Mouse (Mus musculus): ENCODE results near the gene Egf.
A peak's percentile ranks its signal among the peaks of the same experiment; 100 is the strongest.

Gene Egf

DNA sequence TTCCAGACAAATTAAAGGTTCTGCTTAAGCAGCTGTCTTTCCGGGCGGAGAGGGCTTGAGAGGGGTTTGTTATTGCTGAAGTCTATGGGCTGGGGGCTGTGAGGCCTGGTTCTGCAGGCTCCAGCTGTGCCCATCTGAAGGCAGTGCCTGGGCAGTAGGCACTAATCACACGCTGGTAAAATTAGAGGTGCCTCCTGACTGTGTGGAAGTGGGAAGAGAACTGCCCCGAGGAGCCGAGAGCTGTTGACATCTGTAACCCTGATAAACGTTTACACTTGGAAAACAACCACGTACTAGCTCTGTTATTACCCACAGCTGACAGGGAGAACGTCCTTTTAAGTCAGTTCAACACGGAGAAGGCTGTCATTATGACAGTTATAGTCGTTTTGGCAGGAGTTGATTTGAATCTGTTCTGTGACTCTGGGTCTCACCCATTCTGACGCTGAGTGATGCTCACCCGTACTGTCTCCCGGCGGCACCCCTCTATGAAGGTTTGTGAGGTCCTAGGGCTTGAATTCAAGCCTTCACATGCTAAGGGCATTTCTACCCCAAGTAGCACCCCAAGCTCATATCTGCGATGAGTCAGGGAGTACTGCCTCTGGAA is 40.5 kb downstream of the Egf start:
- no peak for DNase-seq

DNA sequence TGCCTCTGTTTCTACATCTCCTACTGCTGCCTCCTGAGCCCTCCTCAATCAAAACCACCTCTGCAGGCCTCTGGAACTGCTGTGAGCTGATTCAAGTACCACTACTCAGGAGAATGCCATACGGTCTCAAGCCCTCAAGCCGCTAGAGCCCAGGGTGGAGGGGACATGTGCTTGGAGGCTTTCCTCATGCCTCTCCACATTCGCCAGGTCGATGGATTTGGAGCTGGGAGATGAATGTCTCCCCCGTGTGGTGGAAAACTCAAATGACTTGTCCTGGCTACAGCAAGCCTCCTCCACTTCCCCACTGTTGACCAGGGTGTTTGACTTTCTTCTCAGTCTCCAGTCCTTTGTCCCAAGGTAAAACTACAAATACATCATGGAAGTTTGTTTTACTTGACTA is 47.0 kb downstream of the Egf start:
- DNase-seq = peak; percentile 24 to 65

- no peak for DNase-seq
Observed at GRCm38 (mm10) chr3:129698882-129699281, 56.2 kb downstream of the Egf start.

DNA sequence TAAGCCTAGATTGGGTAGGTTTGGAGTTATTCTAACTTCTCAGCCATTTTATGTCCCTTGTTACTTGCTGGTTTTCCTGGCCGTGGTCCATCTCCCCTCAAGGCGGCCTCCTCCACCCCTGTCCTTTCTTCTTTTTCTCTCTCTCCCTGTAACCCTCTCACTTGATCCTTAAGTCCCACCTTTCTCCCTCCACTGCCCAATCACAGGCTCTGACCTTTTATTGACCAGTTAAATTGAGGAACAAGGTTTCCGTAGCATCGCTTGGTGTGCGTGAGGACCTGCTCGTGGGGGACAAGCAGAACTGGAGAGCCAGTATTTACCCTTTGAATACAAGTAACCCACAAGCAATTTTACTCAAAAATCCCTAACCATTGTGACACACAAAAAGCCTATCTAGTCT is 56.8 kb downstream of the Egf start:
- no peak for DNase-seq

GRCm38 (mm10) chr3:129697691-129698090 is 57.4 kb downstream of the Egf start:
- DNase-seq = no peak

DNA sequence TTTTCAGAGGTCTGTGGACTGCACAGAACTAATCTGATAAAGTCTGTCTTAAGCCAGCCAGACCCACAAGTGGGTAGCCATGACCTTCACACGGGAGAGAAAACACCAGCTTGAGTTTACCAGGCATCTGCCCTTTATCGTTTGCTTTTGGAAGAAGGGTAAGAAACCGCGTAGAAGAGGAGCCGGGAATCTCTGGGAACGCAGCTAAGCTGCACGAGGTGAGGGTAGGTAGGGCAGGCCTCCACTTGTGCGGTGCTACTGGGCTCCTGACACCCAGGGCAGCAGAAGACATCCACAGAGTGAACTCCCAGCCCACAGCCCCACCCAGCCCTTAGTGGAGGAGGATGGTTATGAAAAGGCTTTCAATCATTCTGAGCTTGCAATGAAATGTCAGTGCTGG is 59.2 kb downstream of the Egf start:
- no peak for DNase-seq

- no peak for DNase-seq
Observed at GRCm38 (mm10) chr3:129693581-129693980, 61.5 kb downstream of the Egf start.

DNA sequence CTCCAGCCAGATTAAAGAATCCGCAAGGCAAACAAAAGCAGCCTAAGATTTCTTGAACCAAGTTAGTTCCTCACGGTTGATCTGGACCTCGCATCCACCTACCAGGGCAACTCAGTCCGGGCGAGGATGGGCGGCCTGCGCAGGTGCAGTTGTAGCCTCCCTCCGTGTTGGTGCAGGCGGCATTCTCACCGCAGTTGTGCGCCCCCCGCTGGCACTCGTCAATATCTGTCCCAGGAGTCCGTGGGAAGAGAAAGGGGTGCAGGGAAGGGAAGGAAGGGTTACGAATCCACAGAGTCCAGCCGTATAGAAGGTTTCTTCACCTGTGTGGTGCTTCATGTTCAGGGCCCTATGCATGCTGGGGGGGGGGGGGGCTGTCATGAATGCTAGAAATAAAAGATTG is 62.3 kb downstream of the Egf start:
- peak in 1 of 2 experiments; percentile 17 for DNase-seq

DNA sequence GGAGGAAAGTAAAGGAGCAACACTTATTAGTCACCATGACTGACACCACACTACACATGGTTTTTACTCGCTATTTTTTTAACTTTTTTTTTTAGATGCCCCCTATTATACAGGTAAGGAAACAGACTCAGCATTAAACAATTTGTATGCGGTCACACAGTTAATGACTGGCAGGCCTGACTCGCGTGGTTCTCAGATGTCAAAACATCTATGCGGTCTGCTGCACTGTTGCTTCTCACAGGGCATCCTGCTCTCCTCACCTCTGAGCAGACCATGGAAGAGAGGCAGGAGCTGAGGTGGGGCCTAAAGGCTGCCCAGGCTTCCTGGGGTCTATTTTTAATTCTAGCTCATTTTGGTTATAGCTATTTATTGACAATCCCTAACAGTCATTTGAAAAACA is 67.7 kb downstream of the Egf start:
- DNase-seq = no peak

GRCm38 (mm10) chr3:129686698-129687333 is 68.3 kb downstream of the Egf start:
- DNase-seq = peak; percentile 49 to 76

GRCm38 (mm10) chr3:129686196-129686595 is 68.9 kb downstream of the Egf start:
- no peak for DNase-seq

DNA sequence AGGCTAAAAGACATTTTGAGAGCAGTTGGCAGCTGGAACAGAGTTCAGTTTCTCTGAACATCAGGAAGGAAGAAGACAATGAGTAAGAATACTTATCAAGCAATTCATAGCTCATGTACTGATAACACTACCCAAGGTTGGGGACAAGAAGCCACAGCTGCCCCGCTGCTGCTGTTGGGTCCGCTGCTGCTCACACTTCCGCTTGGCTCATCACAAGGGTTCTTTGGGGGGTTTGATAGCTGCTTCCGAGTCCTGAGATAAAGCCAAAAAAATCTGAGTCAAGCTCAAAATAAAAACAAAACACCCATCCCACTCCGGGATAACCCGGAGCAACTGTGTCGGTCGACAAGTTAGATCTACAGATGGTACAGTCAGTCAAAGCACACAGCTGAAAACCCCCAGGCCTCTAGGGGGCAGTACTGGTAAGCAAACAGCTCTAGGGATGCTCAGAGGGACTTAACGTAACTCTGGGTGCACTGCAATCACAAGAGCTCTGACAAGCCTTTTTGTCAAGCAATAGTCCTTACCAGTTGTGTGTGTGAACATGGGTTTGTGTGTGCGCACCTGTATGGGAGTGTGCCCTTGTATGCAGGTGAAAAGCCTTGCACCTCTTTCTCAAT is 71.9 kb downstream of the Egf start:
- DNase-seq = peak in 1 of 2 experiments; percentile 32

GRCm38 (mm10) chr3:129682389-129682788 is 72.7 kb downstream of the Egf start:
- DNase-seq = no peak

DNA sequence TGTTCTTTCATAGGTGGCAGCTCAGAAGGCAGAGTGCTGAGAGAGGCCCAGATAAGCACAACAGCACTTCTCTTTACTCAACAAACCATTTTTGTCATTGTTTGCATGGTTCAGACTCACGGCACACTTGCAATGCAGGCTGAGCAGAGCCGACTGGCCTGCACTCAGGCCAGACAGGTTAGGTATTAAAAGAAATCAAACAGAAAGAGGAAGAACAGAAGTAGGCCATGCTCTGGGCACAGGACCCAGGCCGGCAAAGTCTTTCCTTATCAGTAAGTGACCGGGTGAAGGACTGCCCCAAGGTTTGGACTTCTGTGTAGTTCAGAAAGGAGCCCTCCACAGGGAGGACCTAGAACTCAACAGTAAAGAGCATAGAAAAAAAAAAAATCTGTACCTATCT is 73.3 kb downstream of the Egf start:
- DNase-seq = no peak

GRCm38 (mm10) chr3:129680258-129680657 is 74.9 kb downstream of the Egf start:
- peak in 1 of 2 experiments; percentile 42 for DNase-seq

- no peak for DNase-seq
Observed at GRCm38 (mm10) chr3:129675923-129676322, 79.2 kb downstream of the Egf start.

- no peak for DNase-seq
Observed at GRCm38 (mm10) chr3:129663906-129664305, 91.2 kb downstream of the Egf start.

GRCm38 (mm10) chr3:129658776-129659175 is 96.3 kb downstream of the Egf start:
- no peak for DNase-seq

DNA sequence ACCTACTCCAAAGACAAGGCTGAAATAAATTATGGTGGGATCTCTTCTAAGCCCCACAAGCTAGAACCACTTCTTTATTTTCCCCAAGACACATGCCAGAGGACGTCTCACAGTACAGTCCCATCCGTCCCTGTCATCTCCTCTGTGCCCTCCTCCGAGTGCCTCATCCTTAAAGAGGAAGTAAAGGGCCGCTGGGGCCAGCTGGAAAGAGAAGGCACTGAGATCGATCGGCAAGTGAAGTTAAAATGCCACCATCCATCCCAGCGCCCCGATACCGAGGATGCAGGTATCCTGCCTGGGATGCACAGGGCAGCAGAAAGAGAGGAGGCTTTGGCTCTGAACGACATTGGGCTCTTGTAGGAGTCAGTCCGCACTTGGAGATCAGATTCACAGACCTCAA is 97.3 kb downstream of the Egf start:
- DNase-seq = no peak

GRCm38 (mm10) chr3:129657222-129657621 is 97.9 kb downstream of the Egf start:
- no peak for DNase-seq

DNA sequence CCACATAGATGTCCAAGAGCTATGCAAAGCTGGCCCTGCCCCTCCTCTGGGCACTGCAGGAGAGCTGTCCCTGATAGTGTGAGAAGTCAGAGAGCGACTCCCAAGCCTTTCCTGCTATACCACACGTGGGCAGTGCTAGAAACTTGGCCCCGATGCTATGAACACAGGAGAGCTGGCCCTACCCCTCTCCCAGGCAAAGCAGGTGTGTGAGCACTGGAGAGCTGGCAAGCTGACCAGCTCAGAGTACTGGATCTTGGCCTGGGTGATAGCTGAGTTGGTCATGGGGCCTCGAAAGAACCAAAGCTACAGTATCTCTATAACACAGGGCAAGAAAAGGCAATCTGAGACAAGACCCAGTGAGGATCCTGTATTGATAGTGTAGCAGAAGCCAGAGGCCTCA is 98.6 kb downstream of the Egf start:
- DNase-seq = peak; percentile 34 to 48

DNA sequence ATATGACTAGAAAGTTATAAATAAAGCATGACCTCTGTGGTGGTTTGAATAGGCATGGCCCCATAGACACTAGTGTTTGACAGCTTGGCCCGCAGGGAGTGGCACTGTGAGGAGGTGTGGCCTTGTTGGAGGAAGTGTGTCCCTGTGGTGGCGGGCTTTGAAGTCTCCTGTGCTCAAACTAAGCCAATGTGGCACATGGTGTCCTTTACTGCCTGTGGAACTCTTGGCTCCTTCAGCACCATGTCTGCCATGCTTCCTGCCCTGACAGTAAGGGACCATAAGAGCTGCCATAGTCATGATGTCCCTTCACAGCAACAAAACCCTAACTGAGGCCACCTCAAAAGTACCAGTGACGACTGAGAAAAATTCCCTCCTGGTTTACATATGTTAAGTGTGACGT is 102.6 kb downstream of the Egf start:
- no peak for DNase-seq

- peak; percentile 54 to 59 for DNase-seq
Observed at GRCm38 (mm10) chr3:129651765-129652164, 103.4 kb downstream of the Egf start.

DNA sequence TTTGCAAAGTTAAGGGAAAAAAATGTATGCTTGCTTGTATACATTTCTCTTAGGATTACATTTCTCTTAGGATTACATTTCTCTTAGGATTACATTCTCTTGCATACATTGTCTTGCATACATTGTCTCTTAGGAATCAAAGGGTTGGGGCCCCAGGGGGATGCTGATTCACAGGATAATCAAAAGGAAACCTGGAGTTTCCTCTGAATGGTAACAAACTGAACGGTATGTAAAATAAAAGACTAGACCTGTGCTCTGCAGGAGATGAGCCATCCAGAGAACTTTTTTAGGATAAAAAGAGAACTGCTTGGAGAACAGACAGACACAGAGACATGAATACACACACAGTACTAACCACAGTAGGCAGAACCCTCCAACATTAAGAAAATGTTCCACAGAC is 104.2 kb downstream of the Egf start:
- DNase-seq = no peak

DNA sequence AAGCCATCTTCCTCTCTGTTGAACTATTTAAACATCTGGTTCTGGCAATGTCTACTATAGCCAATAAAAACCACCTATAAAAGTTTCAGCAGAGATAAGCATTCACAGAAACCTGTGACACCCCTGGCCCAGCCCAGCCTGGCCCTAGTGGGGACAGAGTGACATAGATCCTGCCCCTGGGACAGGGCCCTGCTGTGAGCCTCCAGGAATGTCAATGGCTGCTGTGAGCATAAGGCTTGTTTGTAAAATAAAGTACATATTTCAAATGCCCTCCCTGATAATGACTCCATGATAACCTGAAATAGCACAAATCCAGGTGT is 104.9 kb downstream of the Egf start:
- no peak for DNase-seq
